Mouse (Mus musculus): ENCODE data around the gene Eng. TPM values are rescaled to one million over a fixed set of nuclear protein-coding genes. Genes with fewer than 3 reads are reported as not detected.

Eng gene
- 34.7 and 37.7 TPM in 2 replicates for polyA plus RNA-seq (2012; rRNA removed)

DNA sequence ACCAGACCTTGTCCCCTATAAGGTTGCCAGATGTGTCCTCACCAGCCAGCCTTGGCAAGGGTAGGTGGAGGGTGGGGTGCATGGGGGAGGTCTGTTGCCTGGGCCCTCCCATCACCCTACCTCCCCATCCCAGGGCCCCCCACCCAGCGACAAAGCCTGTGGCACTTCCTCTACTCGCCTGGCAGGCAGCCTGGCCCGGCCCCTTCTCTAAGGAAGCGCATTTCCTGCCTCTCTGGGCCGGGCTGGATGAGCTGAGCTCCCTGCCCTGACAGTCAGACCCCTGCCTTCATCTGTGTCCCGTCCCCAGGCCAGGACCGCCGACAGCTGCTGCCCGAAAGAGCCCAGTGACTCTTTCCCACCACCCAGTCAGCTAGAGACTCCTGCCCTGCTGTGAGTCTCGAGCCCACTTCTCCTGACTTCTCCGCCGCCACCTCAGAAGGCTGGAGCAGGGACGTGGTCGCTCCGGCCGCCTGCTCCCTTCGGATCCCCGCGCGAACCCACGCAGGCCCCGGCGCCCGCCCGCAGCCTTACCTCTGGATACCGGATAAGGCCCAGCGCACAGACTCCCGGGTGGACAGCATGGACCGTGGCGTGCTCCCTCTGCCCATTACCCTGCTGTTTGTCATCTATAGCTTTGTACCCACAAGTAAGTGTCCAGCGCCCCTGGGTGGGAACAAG lies at the start of gene Eng:
Gene Eng, plus strand, starts transcription at position 217 of the 678 bp plus-strand sequence.
- DNase-seq (ENCODE audit: extremely low spot score in 1 of 2, low spot score in 1 of 2): no peak

- DNase-seq (ENCODE audit: extremely low spot score in 1 of 2, low spot score in 1 of 2): no peak
Observed at GRCm38 (mm10) chr2:32596725-32597124, 49.7 kb upstream of the Eng start.

GRCm38 (mm10) chr2:32597248-32597647 lies 49.1 kb upstream of the Eng start:
- DNase-seq (ENCODE audit: extremely low spot score in 1 of 2, low spot score in 1 of 2): no peak

GRCm38 (mm10) chr2:32597699-32598098 lies 48.7 kb upstream of the Eng start:
- no peak for DNase-seq (ENCODE audit: extremely low spot score in 1 of 2, low spot score in 1 of 2)

- no peak for DNase-seq (ENCODE audit: extremely low spot score in 1 of 2, low spot score in 1 of 2)
Observed at GRCm38 (mm10) chr2:32598506-32598905, 47.9 kb upstream of the Eng start.

- DNase-seq (ENCODE audit: extremely low spot score in 1 of 2, low spot score in 1 of 2): no peak
Observed at GRCm38 (mm10) chr2:32599409-32599808, 47.0 kb upstream of the Eng start, which contains the start of gene St6galnac6. St6galnac6 (plus strand) TSS chr2:32599709.

DNA sequence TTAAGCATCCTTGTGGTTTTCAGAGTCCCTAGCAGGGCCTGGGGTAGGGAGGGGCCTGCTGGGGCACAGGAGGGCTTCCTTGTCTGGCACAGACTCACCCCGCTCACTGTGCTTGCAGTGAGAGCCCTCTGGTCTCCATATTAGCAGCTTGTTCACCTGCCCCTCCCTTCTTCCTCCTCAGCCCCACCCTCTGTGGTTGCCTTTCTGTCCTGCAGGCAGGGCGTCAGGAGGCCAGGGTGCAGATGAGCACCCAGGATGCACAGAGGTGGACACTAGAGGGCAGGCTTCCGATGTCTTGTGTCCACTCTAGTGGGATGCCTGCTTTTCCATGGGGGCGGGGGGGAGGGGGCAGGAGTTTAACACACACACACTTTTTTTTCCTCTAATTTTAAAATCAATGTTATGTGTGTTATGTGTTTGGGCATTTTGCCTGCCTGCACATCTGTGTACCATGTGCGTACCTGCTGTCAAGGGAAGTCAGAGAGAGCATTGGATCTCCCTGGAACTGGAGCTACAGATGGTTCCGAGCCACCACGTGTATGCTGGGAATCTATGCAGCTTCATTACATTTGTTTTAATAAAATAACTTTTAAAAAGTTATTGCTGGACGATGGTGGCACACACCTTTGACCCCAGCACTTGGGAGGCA lies 44.9 kb upstream of the Eng start:
- no peak for DNase-seq (ENCODE audit: extremely low spot score in 1 of 2, low spot score in 1 of 2)

DNA sequence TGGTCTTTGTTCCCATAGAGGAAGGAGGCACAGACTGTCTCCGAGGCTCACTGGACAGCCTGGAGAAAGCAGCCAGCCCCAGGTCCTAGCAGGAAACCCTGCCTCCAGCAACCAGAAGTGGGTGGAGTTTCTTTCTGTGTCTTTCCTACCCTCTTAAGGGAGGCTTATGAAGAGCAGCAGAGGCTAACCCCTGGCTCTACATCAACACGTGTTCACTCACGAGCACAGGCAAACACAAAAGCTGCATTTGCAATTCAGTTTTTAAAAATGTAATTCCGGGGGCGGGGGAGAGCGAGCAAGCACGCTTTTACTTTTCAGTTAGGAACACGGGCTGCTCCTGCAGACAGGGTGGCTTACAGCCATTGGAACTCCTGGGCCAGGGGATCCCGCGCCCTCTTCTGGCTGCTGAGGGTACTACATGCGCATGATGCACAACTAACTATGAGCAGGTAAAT lies 43.8 kb upstream of the Eng start:
- peak; percentile 86 to 95 for DNase-seq (ENCODE audit: extremely low spot score in 1 of 2, low spot score in 1 of 2)

DNA sequence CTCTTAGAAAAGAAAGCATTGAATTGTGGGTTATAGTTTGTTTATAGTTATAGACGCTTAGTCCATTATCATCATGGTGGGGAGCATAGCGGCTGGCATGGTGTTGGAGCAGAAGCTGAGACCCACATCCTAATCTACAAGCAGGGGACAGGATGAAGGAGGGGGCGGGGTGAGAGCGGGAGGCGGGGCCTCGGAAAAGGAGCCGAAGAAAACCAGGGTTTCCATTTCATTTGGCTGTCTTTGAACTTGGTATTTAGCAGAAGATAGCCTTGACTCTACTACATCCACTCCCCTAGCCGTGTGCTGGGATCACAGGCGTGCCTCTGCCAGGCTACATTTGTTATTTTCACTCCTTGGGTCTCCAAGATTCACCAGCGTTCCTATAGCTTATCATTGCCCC lies 41.8 kb upstream of the Eng start:
- DNase-seq (ENCODE audit: extremely low spot score in 1 of 2, low spot score in 1 of 2): no peak

GRCm38 (mm10) chr2:32606161-32607142 lies 39.9 kb upstream of the Eng start:
- DNase-seq (ENCODE audit: extremely low spot score in 1 of 2, low spot score in 1 of 2): peak in 1 of 2 experiments; percentile 84

DNA sequence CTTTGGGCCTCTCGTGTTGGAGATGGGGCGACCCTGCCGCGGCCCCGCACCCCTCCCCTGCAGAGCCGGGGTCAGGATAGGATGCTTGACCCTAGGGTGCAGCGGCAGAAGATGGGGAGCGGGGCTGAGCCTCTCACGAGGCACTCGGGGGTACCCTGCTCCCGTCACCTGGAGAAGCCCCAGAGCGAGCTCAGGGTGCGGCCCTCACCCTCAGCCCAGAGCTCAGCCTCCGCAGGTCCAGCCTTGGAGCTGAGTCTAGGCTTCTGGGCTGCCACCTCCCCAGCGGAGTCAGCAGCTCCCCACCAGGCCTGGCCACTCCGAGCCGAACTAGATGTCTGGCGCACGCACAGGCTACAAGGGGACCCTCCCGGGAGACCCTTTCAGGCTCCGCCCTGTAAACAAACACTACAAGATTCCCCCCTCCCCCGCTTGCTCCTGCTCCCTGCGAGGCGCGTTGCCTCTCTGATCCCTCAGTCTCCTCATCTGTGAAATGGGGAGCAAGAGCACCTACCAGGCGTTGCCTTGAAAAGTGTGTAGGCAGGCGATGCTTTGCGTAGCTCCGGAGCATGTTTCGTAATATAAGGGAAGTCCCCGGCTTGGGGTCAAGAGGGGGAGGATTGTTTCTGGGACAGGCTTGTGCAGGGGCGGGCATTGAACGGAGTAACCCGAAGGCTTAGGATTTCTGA lies 39.0 kb upstream of the Eng start:
- DNase-seq (ENCODE audit: extremely low spot score in 1 of 2, low spot score in 1 of 2): peak in 1 of 2 experiments; percentile 66

DNA sequence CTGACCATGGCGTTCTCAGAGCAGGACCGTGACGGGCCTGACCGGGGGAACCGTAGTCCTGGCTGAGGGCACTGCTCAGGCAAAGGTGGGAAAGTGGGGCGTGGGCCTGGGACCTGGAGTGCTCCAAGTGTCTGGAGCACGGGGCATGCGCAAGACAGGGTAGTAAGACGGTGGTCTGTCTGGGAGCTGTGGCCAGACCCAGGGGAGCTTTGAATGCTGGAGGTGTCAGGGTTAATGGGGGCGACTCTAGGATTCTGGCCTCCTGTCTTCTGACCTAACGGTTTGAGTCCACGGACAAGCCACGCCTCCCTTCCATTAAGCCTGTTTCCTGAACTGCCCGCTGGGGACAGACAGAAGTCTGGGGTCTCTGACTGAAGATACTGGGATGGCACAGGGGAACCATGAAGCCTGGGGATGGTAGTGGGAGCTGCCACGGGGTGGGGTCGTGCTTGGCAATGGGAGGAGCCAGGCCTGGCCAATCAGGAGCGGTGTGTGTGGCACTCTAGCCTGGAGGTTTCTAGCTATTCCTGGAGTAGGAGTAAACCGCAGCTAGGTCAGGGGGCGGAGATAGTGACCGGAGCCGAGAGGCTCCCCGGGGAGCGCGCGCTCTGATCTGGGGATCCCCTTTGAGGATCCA lies 38.1 kb upstream of the Eng start:
- peak in 1 of 2 experiments; percentile 52 for DNase-seq (ENCODE audit: extremely low spot score in 1 of 2, low spot score in 1 of 2)

GRCm38 (mm10) chr2:32608778-32609435 lies 37.5 kb upstream of the Eng start:
- DNase-seq (ENCODE audit: extremely low spot score in 1 of 2, low spot score in 1 of 2): no peak

DNA sequence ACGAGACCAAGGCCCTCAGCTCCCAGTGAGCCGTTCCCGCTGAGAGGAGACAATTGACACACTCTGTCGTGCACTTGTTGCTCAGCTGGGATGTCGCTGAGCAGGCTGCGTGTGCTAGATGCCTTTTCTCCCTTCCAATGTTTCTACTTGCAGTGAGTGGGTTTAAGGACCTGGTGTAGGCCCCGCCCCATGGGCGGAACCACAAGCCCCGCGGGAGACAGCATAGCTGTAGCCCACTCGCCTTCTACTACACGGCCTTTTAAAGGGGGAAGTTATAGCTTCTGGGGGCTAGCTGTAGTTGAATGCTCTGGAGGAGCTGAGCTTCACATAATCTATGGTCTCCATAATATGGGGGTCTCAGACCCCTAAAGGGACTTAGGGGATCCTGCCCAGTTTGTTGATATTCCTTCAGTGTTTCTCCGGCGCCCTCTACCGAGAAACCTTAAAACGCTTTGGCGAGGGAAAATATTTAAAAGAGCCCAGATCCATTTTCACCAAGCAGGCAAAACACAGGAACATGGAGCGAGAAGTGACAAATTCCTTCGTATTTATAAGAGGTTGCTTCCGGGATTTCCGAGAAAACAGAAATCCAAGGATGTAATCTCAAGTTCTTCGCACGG lies 35.7 kb upstream of the Eng start:
- DNase-seq (ENCODE audit: extremely low spot score in 1 of 2, low spot score in 1 of 2): peak in 1 of 2 experiments; percentile 65

DNA sequence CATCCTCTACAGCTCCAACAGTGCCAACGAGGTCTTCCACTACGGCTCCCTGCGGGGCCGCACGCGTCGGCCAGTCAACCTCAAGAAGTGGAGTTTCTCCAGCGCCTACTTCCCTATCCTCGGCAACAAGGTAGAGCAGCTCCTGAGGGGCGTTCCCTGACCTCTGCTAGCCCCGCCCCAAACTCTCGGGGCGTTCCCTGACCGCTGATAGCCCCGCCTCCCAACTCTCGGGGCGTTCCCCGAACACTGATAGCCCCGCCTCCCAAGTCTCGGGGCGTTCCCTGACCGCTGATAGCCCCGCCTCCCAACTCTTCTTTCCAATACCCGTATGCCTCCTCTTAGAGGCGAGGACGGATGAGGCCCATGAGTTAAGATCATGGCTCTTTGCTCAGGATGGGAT lies 34.1 kb upstream of the Eng start:
- no peak for DNase-seq (ENCODE audit: extremely low spot score in 1 of 2, low spot score in 1 of 2)

- no peak for DNase-seq (ENCODE audit: extremely low spot score in 1 of 2, low spot score in 1 of 2)
Observed at GRCm38 (mm10) chr2:32617109-32617508, 29.3 kb upstream of the Eng start.

GRCm38 (mm10) chr2:32617601-32618000 lies 28.8 kb upstream of the Eng start:
- no peak for DNase-seq (ENCODE audit: extremely low spot score in 1 of 2, low spot score in 1 of 2)

DNA sequence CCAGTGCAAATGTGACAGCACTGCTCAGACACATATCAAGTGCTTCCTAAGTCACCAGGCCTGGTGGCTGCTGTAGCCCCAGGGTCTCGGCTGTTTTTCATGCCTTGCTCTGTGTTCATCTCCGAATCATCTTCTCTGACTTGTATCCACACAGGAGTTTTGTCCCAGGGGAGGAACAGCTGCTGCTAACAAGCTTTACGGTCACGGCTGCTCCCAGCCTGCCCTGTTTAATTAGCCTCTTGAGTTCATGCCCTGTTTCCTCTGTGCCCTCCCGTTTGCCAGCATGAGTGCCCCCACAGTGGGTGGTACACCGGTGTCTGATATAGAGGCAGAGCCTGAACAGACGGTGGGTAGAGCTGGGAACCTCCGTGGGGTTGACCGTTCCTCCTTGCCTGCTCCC lies 28.3 kb upstream of the Eng start:
- no peak for DNase-seq (ENCODE audit: extremely low spot score in 1 of 2, low spot score in 1 of 2)

All from frontal cortex, adult 2 months (tissue).